ENCODE assay signal across 8 mouse cellular contexts in the genomic region with DNA sequence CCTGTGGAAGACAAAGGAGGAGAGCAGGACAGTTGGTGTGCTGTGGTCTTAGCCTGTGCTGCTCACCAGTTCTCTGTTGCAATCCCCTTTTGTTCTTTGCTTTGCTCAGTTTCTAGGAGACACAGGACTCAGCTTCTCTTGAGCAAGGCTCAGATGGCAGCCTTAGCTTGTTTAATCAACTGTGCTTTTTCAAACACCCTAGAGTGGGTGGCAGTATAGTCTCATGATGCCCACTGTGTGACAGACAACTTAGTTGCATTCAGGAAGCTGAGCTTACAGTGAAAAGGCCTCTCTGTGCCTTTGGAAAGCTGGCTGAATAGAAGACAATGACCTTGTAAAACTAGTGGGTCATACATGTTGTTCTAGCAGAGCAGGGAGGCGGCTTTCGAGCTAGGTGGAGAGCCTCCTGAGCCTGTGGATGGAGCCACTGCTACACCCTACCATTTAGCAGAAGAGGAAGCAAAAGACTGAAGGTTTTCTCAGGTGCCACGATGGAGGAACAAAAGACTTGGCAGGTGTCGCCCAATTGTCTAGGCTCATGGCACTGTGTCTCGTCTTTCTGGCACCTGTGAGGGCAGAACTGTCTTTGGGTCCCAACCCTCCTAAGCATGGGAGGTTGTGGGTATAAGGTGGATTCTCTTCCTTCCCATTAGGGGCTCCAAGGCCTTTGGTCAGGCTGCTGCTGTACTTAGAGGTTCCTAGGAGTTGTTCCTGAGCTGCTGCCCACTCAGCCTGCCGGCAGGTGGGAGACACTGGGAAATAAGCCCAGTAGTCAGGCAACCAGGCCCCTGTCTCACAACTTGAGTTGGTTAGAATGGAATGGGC.
DNase-seq lines count a peak whose midpoint lies in the region; ATAC-seq lines count a peak whose summit lies in the region.
"Not testable (repeated sequence)": the region's sequence is repeated elsewhere in the genome, so short reads cannot be mapped to it uniquely, and the experiment has no call there.

No protein-coding gene starts in this region.

- WGBS in forebrain, embryonic 11.5 days: 83% methylated on average over 6 of the region's 6 CpGs
- WGBS in heart, embryonic 11.5 days (ENCODE audit: insufficient replicate concordance): 72% methylated on average over 6 of the region's 6 CpGs

- not testable (repeated sequence) for H3K4me3 ChIP-seq in forebrain, embryonic 11.5 days (ENCODE audit: low read depth, low read length); heart, embryonic 11.5 days (ENCODE audit: low read depth, low read length)

- peak; percentile 19 for ATAC-seq in forebrain, embryonic 11.5 days (replicated peaks; ENCODE audit: low FRiP score)
- peak; percentile 33 for ATAC-seq in heart, embryonic 11.5 days (replicated peaks; ENCODE audit: insufficient number of reproducible peaks, low FRiP score, low TSS enrichment)

- H3K9me3 ChIP-seq in forebrain, embryonic 11.5 days (ENCODE audit: control insufficient read depth, low read length); heart, embryonic 11.5 days (replicated peaks; ENCODE audit: control insufficient read depth, low read length): not testable (repeated sequence)

- H3K4me2 ChIP-seq in forebrain, embryonic 11.5 days (ENCODE audit: low read depth, low read length, severe bottlenecking); heart, embryonic 11.5 days: not testable (repeated sequence)

- H3K27ac ChIP-seq in forebrain, embryonic 11.5 days (ENCODE audit: low read depth, low read length); heart, embryonic 11.5 days (ENCODE audit: low read depth, low read length): not testable (repeated sequence)

- H3K4me1 ChIP-seq in forebrain, embryonic 11.5 days (replicated peaks; ENCODE audit: control insufficient read depth, insufficient read depth, low read length); heart, embryonic 11.5 days (ENCODE audit: control insufficient read depth, insufficient read depth, low read length): not testable (repeated sequence)

- DNase-seq in adrenal gland, postnatal 25 days: peak; percentile 82
- DNase-seq in forebrain, embryonic 11.5 days (ENCODE audit: low spot score): peak; percentile 50
- DNase-seq in kidney, adult 18-20 months: peak; percentile 94
- peak; percentile 100 for DNase-seq in left cerebral cortex, adult 8-10 months (ENCODE audit: low spot score in 2 of 2)
- peak; percentile 87 for DNase-seq in lung, postnatal 10 days
- DNase-seq in ovary, postnatal 36 days (ENCODE audit: low spot score): peak; percentile 91
- DNase-seq in thymus, postnatal 4 days: peak; percentile 78

- not testable (repeated sequence) for H3K36me3 ChIP-seq in forebrain, embryonic 11.5 days (ENCODE audit: control insufficient read depth, insufficient read depth, low read length); heart, embryonic 11.5 days (ENCODE audit: control insufficient read depth, insufficient read depth, low read length)

- not testable (repeated sequence) for H3K27me3 ChIP-seq in forebrain, embryonic 11.5 days (ENCODE audit: control insufficient read depth, insufficient read depth, low read length); heart, embryonic 11.5 days (ENCODE audit: control insufficient read depth, insufficient read depth, low read length)

- H3K9ac ChIP-seq in forebrain, embryonic 11.5 days (ENCODE audit: low read length); heart, embryonic 11.5 days (ENCODE audit: low read depth, low read length): not testable (repeated sequence)

Comparison
In these comparisons a context has a peak if more than half of its experiments do, and no peak if none do; other contexts are left out.
1. DNase-seq: peak in every context shown above with its lines; median percentile 100 in left cerebral cortex, adult 8-10 months; 94 in kidney, adult 18-20 months; 91 in ovary, postnatal 36 days; 87 in lung, postnatal 10 days; 82 in adrenal gland, postnatal 25 days; 78 in thymus, postnatal 4 days; 50 in forebrain, embryonic 11.5 days.